Mouse (Mus musculus): Measurements from ENCODE around the gene Zfp984. TPM values are rescaled to one million over a fixed set of nuclear protein-coding genes. Genes with fewer than 3 reads are reported as not detected.
A peak's percentile ranks its signal among the peaks of the same experiment; 100 is the strongest.
"Not testable (repeated sequence)": the region's sequence is repeated elsewhere in the genome, so short reads cannot be mapped to it uniquely, and the experiment has no call there.

Zfp984 gene
- 1 to 10 TPM; 1.2 to 1.4 TPM for total RNA-seq (2021)
- long read RNA-seq, experiment 1, partial matches to known transcripts, result 0 of 2 reads
- long read RNA-seq, experiment 1, other reads (novel, unspliced or antisense), result 2 of 2 reads
- long read RNA-seq, experiment 2, partial matches to known transcripts, result 0 of 1 reads
- long read RNA-seq, experiment 2, other reads (novel, unspliced or antisense), result 1 of 1 reads

DNA sequence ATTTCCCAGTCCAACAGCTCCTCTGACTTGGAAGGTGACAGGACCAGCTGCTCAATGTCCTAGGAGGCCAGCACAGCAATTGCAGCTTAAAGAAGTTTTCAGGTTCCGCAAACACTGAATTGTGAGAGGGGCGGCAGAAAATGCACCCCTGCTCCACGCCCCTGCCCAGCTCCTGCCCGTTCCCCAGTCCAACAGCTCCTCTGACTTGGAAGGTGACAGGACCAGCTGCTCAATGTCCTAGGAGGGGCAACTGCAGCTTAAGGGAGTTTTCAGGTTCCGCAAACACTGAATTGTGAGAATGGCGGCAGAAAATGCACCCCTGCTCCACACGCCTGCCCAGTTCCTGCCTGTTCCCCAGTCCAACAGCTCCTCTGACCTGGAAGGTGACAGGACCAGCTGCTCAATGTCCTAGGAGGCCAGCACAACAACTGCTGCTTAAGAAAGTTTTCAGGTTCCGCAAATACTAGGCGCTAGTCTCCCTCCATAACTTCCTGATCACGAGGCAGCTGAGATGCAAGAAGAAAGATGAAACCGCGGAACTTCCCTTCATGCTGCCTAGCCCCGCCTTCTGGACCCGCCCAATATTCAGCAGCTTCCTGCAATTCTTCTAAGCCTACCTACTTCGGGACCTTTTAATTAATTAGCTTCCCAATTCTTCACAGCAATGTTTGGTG lies at the start of gene Zfp984:
Gene Zfp984, minus strand, starts transcription at position 497 of the 674 bp plus-strand sequence.
- not testable (repeated sequence) for DNase-seq (ENCODE audit: low spot score in 2 of 2)

DNA sequence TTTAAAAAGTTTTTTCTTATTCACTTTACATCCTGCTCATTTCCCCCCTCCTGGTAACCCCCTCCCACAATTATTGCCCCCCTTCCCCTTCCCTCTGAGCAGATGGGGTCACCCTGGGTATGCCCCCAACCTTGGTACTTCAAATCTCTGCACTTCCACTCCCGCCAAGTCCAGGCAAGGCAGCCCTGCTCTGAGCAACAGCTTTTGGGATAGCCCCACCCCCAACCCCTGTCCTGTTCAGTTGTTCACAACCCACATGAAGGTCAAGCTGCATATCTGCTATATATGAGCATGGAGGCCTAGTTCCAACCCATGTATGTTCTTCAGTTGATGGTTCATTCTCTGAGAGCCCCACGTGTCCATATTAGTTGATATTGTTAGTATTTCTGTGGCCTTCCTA lies 41.2 kb upstream of the Zfp984 start:
- no peak for DNase-seq (ENCODE audit: low spot score in 2 of 2)

DNA sequence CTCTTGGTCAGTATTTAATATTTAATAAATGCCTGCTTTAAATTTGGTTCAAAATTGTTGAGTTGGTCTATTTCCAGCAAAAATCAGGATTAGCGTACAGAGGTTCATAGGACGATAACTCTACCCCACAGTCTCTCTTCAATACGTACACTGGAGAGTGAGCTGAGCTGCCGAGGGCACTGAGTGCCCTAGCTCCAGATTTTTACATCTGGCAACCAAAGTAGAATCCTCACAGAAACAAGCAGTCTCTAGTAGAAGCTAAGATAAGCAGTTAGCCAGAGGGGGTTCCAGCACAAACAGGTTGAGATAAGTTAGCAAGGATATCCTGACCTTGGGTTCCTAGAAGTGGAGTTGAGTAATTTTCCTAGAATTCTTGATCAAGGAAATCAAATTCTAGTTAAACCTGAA lies 39.0 kb upstream of the Zfp984 start:
- DNase-seq (ENCODE audit: low spot score in 2 of 2), result no peak

DNA sequence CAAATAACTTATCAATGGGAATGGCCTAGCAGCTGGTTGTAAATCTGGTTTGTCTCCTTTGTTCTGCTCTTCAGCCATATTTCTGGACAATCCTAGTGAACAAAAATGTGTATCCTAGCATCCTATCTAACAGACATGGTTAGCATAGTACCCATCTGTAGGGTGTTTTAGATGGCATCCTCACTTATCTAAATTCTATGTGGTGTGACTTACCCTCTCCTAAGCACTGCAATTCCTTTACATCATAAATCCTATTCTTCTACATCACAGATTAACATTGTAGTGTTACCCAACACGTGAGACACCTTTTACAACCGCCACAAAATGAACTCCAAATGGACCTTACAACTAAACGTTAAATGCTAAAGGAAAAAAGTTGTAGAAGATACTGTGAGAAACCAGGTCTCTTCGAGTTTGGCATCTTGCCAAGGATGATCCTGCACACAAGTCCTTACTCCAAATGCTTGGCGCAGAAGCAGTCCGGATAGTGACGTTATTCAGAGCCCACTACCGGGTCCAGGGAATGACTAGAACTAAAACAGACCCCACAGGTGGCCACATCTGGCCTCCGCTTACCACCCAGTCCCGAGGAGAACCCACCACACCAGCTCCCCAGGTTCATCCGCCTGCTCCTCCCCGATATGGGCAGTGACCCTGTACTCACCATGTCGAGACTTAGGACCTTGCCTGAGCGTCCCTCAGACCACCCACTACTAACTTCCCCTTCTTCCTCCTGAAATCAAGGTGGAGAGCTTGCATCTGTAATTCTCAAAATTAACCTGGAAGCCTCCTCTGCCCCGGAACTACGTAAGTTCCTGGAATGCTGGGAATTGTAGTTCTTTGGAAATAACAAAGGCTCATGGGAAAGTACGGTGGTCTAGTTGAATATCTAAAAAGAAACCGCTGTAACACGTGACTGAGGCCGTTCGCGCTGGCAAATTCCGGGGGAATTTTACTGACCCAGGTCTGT lies 38.3 kb upstream of the Zfp984 start, which contains the start of gene Zfp933:
Gene Zfp933, minus strand, starts transcription at position 753 of the 970 bp plus-strand sequence.
- peak; percentile 64 to 75 for DNase-seq (ENCODE audit: low spot score in 2 of 2)

DNA sequence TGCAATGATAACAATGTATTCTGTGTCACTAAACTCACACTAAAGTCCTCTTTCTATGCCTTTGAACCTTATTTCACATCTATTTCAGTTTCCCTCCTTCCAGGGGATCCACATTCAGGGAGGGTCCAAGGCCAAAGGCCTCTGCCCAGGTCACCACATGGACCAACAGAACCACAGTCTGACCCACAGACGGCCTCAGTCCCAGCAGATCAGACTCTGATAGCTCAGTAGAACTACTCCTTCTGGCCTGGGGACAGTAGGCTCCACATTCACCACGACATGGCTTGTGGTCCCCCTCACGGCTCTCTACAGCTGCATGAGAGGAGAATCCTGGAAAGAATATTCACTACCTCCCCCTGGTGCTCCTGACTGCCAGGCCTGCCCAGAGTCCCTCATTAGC lies 33.3 kb upstream of the Zfp984 start:
- DNase-seq (ENCODE audit: low spot score in 2 of 2), result no peak

DNA sequence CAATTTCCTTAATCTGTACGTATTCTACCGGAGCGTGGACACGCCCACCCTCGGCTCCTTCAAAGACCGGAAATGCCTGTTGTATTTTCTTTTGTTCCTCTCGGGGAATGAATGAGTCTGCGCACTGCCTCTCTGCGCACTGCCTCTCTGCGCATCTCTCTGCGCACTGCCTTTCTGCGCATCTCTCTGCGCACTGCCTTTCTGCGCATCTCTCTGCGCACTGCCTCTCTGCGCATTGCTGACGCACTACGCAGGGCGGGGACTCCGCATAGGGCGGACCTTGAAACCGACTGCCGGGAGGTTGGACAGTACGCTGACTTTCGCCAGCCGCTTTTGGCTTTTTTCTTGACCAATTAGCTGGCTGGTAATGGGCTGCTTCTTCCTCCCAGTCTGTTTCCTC lies 29.7 kb upstream of the Zfp984 start:
- peak in 1 of 2 experiments; percentile 19 for DNase-seq (ENCODE audit: low spot score in 2 of 2)

DNA sequence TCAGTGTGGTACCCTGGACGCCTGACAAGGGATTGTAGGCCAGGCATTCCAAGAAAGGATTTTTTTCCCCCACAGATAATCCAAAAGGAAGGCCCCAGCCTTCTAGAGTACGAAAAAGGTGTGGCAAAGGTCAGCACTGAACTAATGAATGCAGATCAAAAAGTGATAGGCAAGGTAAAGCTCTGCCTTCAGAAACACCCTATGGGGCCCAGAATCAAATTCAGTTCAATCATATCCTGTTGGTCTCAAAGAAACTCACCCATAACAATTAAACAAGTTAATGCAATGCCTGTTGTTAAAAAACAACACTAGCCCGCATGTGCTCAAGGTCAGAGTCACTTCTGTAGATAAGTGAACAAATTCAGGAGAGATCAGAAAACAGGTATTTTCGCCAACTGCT lies 14.8 kb upstream of the Zfp984 start:
- DNase-seq (ENCODE audit: low spot score in 2 of 2), result no peak

DNA sequence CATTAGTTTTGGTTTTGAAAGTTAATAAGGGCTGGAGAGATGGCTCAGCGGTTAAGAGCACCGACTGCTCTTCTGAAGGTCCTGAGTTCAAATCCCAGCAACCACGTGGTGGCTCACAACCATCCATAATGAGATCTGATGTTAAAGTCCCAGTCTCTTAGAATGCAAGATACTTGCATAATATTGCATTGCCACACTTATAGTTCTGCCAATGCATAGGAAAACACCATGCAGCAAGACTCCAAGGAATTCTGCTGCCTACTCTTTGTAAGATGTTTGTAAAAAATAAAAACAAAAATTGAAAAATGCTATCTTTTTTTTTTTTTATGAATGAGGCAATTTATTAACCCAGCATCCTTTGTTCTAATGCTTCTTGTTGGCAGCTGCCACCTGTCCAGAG lies 11.8 kb upstream of the Zfp984 start:
- not testable (repeated sequence) for DNase-seq (ENCODE audit: low spot score in 2 of 2)

DNA sequence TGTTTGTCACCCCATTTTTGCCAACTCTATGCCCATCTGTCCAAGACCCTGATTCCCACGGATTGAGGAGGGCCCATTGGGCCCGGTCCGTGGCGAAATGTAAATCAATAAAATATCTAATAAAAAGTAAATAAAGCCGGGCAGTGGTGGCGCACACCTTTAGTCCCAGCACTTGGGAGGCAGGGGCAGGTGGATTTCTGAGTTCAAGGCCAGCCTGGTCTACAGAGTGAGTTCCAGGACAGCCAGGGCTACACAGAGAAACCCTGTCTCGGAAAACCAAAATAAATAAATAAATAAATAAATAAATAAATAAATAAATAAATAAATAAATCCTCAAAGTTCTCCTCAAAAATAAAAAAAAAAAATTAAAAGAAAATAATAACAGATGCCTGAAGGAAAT lies 10.1 kb upstream of the Zfp984 start:
- DNase-seq (ENCODE audit: low spot score in 2 of 2), result not testable (repeated sequence)

DNA sequence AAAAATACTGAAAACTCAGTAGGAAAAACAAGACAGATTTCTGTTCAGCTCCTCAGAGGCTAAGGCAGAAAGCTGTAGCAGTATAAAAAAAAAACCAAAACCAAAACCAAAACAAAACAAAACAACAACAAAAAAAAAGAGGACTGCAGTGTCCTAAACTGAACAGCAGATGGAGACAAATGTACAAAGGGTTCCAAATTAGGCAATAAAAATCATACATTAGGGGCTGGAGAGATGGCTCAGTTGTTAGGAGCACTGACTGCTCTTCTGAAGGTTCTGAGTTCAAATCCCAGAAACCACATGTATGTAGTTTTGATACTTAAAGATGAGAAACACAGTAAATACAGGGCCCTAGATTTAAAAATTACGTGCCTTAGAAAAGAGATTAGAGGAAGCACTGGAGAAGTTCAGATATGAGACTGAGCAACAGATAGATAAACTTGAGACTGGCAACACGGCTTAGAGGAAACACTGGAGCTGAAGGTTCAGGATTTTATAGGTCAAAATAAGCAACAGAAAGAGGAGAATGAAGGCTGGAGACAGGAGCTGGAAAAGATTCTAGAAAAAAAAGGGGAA lies 5.1 kb upstream of the Zfp984 start:
- no peak for DNase-seq (ENCODE audit: low spot score in 2 of 2)

DNA sequence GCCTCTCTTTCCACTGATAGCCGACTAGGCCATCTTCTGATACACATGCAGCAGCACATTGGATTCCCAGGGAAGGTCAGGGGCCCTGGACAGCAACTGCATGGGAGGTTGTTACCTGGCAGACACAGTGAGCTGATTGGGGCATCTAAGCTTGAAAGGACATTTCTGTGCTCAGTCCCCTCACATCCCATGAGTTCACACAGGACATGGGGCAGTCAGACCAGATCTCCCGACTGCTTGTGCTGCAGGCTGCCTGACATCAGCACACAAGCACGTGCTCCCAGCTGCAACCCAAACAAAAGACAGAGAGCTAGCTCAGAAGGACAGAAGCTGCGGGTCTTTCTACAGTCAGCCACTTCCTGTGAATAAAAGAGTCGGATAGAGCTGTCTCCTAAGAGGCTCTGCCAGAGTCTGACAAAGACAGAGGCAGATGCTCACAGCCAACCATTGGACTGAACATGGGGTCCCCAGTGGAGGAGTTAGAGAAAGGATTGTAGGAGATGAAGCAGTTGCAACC lies 3.7 kb upstream of the Zfp984 start:
- no peak for DNase-seq (ENCODE audit: low spot score in 2 of 2)

DNA sequence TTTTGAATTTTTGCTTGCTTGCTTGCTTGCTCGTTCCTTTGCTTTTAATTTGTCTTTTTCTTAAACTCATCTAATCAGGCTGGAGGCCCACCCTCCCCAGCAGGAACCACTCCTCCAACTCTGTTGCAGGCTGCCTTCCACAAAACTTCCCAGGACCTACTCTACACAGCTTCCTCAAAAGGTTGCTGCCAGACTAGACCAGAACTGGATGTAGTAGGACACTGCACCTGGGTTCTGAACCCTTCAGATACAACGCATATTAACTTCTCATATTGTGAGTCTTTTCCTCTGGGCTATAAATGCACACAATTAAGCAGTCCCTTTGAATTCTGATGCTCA lies 347 bp upstream of the Zfp984 start:
- DNase-seq (ENCODE audit: low spot score in 2 of 2), result not testable (repeated sequence)

DNA sequence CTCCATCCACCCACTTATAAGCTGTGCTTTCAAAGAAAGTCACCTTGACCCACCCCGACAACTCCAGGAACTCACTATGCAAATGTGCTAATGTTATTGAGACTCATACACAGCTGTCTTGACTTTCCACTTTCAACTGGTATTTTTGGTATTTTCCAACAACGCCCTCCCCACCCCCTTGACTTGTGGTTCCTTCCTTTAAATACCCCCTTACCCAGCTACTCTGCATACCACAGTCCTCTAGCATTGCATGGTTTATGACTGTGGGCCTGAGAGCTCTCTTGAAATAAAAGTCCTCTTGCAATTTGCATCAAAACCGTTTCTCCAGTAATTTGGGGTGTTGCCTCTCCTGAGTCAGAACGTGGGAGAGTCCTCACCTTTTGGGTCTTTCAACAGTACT lies 1.1 kb downstream of the Zfp984 start:
- DNase-seq (ENCODE audit: low spot score in 2 of 2), result not testable (repeated sequence)

DNA sequence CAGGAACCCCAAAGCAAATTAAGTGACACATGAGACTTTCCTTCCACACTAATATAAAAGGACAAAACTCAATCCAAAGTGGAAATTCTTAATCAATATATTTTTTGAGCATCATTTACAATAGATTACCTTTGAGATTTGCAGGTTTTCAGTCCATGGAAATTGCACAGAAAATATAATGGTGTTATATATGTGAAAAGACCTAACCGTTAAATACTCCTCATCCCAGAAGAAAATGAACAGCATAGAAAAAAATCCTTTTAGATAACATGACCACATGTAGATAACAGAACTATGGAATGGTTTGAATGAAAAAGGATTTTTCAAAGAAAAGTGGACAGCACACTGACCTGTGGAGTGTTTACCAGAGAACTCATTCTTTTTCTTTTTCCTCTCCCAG lies 14.3 kb downstream of the Zfp984 start:
- not testable (repeated sequence) for DNase-seq (ENCODE audit: low spot score in 2 of 2)

DNA sequence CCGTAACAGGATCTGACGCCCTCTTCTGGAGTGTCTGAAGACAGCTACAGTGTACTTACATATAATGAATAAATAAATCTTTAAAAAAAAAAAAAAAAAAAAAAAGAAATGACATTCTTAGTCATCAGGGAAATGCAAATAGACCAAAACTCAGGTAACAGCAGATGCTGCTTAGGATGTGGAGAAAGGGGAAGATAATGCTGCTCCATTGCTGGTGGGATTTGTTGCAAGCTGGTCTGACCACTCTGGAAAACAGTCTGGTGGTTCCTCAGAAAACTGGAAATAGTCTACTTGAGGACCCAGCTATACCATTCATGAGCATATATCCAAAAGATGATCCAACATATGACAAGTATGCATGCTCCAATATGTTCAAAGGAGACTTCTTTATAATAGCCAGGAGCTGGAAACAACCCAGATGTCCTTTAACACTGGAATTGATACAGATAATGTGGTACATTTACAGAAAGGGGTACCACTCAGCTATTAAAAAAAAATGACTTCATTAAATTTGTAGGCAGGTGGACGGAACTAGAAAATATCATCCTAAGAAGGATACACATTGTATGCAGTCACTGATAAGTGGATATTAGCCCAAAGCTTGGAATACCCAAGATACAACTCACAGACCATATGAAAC lies 15.4 kb downstream of the Zfp984 start:
- not testable (repeated sequence) for DNase-seq (ENCODE audit: low spot score in 2 of 2)

DNA sequence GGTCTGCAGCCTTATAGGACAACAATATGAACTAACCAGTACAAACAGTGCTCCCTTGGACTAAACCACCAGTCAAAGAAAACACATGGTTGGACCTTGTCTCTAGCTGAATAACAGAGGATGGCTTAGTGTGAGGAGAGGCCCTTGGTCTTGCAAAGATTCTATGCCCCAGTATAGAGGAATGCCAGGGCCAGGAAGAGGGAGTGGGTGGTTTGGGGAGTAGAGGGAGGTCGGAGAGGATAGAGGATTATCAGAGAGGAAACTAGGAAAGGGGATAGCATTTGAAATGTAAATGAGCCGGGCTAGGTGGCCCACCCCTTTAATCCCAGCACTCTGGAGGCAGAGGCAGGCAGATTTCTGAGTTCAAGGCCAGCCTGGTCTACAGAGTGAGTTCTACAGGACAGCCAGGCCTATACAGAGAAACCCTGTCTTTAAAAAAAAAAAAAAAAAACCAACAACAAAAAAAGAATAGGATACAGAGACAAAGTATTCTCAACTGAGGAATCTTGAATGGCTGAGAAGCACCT lies 16.1 kb downstream of the Zfp984 start:
- not testable (repeated sequence) for DNase-seq (ENCODE audit: low spot score in 2 of 2)

DNA sequence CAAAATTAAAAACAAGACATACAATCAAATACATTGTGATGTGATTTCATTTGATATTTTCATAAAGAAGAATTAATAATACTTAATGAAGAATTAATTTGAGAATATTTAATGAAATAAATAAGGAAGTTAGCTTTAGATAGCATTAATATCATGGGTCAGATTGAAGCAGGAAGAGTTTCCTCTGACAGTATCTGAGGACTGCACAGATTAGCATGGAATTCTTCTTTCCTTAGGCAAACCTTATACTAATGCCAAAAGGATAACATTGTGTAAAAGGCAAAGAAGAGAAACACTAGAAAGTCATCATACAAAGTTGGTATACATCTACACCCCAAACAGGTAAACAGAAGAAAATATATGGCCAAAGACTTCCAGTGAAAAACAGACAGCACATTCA lies 17.9 kb downstream of the Zfp984 start:
- not testable (repeated sequence) for DNase-seq (ENCODE audit: low spot score in 2 of 2)

DNA sequence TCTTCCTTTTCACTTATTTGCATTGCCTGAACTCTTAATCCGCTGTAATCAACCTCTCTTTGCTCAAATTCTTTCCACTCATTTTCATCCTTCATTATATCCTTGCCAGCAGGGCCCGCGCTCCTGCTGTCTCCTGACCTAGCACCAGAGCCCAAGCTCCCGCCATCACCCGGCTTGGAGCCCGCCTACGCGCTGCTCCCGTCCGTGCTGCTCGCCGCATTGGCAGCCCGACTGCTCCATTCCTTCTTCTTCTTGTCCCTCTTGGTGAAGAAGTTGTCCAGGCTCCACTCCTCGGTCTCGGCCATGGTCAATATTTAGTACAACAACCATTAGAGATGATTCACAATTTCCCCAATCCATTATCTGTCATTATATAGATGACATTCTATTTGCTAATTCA lies 63.3 kb downstream of the Zfp984 start:
- DNase-seq (ENCODE audit: low spot score in 2 of 2), result not testable (repeated sequence)

DNA sequence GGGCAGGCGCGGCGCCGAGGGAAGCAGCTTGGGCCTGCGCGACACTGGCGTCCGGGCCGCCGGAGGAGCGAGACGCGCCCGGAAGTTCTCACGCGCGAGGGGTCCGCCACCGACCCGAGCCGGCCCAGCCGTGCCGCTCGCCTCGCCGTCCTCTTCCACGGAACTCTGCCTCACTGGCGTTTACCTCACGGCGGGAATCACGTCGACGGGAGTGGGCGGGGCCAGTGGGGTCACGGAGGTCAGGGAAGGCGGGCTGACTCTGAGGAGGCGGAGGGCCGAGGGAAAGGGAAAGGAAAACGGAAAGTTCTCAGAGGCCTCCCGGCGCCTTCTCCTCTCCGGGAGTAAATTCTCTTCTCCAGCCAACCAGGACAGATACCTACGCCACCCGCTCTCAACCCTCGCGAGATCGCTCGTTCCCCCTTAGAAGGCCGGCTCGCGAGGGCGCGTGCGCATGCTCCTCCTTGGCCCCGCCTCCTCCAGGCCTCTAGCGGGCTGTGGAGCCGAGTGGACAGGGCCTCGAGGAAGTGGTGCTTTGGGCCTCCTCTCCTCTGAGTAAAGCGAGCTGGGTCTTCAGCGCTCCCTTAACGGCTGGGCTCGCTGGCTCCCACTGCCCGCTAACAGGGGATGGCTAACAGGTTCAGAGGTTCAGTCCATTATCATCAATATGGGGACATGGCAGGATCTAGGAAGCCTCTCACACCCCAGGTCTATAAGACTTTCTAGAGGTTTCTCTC lies 70.8 kb downstream of the Zfp984 start:
- not testable (repeated sequence) for DNase-seq (ENCODE audit: low spot score in 2 of 2)

Data from left cerebral cortex, adult 18-20 months (tissue).